Mouse (Mus musculus) heart, embryonic 14.5 days (tissue): ENCODE data around the gene Padi1. TPM values are rescaled to one million over a fixed set of nuclear protein-coding genes. Genes with fewer than 3 reads are reported as not detected.

Experiments
- ATAC-seq: fragments of 200-750 bp; cut with Nextera tagmentation; 2 replicates; pipeline ENCODE4 v1.8.0; 2017; ENCODE audit warnings: low read depth, moderate TSS enrichment; ENCODE audit not compliant: insufficient number of reproducible peaks, insufficient read depth, low FRiP score
- H3K27ac ChIP-seq, 2 experiments: fragments of 200-500 bp in 1 of 2; fragments of 300-500 bp in 1 of 2; sonication (generic) in 1 of 2; replicated peaks in 1 of 2; 2 replicates each; pipeline ENCODE4 v1.5.1; 2012 to 2014; ENCODE audit warnings: low read depth in 2 of 2, low read length in 2 of 2, control low read depth in 1 of 2, mild to moderate bottlenecking in 1 of 2, mixed read lengths in 1 of 2; ENCODE audit not compliant: control insufficient read depth in 1 of 2, insufficient read depth in 1 of 2
- H3K27me3 ChIP-seq: fragments of 300-500 bp; sonication (generic); 2 replicates; pipeline ENCODE4 v1.6.1; 2014; ENCODE audit warnings: mild to moderate bottlenecking, low read length, control low read depth; ENCODE audit not compliant: control insufficient read depth, insufficient read depth
- H3K36me3 ChIP-seq: fragments of 300-500 bp; sonication (generic); 2 replicates; pipeline ENCODE4 v1.6.1; 2014; ENCODE audit warnings: mild to moderate bottlenecking, control low read depth, low read length, mixed read lengths; ENCODE audit not compliant: control insufficient read depth, insufficient read depth
- H3K4me1 ChIP-seq, 2 experiments: fragments of 200-500 bp in 1 of 2; fragments of 300-500 bp in 1 of 2; sonication (generic) in 1 of 2; 2 replicates each; pipeline ENCODE4 v1.6.1; 2012 to 2014; ENCODE audit warnings: low read length in 2 of 2, control low read depth in 1 of 2, mixed read lengths in 1 of 2; ENCODE audit not compliant: control insufficient read depth in 2 of 2, insufficient read depth in 2 of 2
- H3K4me2 ChIP-seq: fragments of 300-500 bp; sonication (generic); 2 replicates; pipeline ENCODE4 v1.6.1; 2014; ENCODE audit warnings: mild to moderate bottlenecking, low read length
- H3K4me3 ChIP-seq, 2 experiments: fragments of 200-500 bp in 1 of 2; fragments of 300-500 bp in 1 of 2; sonication (generic) in 1 of 2; 2 replicates each; pipeline ENCODE4 v1.5.1; 2012 to 2014; ENCODE audit warnings: low read length in 2 of 2, mild to moderate bottlenecking in 2 of 2, control low read depth in 1 of 2, low read depth in 1 of 2, moderate library complexity in 1 of 2; ENCODE audit not compliant: control insufficient read depth in 1 of 2, insufficient read depth in 1 of 2
- H3K9ac ChIP-seq: fragments of 300-500 bp; sonication (generic); 2 replicates; pipeline ENCODE4 v1.6.1; 2014; ENCODE audit warnings: mild to moderate bottlenecking, low read length
- H3K9me3 ChIP-seq: fragments of 300-500 bp; sonication (generic); 2 replicates; pipeline ENCODE4 v1.6.1; 2016; ENCODE audit warnings: low read length, control low read depth; ENCODE audit not compliant: control insufficient read depth
- WGBS: fragments of 180-500 bp; shearing (Covaris S2); extraction: QIAGEN DNeasy Blood & Tissue Kit; methylation state at CpG from one replicate; pipeline ENCODE4 v1.1.7; 2014; 5-methylcytosine and 5-hydroxymethylcytosine counted together
- polyA plus RNA-seq: library from polyadenylated mRNA; unstranded; fragments of >200 nt; fragmentation: Nextera tagmentation; extraction: Ambion mirVana; gene quantifications from 2 replicates; pipeline ENCODE4 v1.2.1, GENCODE M21; 2014

Gene Padi1
- polyA plus RNA-seq, 1 experiment from 2014 or later: 0.09 TPM

GRCm38 (mm10) chr4:140821988-140822387, 23.6 kb downstream of the Padi1 start:
- H3K27me3 ChIP-seq: no peaks in the 10 kb centered on the region
- no peak overlapping the region for H3K4me2 ChIP-seq
- no peak overlapping the region for H3K4me3 ChIP-seq
- ATAC-seq: no peak
- H3K27ac ChIP-seq: no peak overlapping the region
- H3K4me1 ChIP-seq: peaks cover 0 to 1% of the 10 kb centered on the region in 2 experiments; a peak in 2 of 4 replicates
- WGBS: 63% methylated on average over 5 of the region's 5 CpGs
- no peak overlapping the region for H3K9ac ChIP-seq
- no peaks in the 10 kb centered on the region for H3K36me3 ChIP-seq
- peaks cover 22% of the 10 kb centered on the region for H3K9me3 ChIP-seq

GRCm38 (mm10) chr4:140817413-140817812, 28.2 kb downstream of the Padi1 start:
- H3K9me3 ChIP-seq: peaks cover under 1% of the 10 kb centered on the region
- no peak overlapping the region for H3K27ac ChIP-seq
- no peak overlapping the region for H3K9ac ChIP-seq
- H3K4me3 ChIP-seq: no peak overlapping the region
- no peaks in the 10 kb centered on the region for H3K36me3 ChIP-seq
- H3K27me3 ChIP-seq: no peaks in the 10 kb centered on the region
- ATAC-seq: no peak
- H3K4me1 ChIP-seq: peaks cover 31 to 35% of the 10 kb centered on the region in 2 experiments
- 93% methylated on average over 8 of the region's 8 CpGs for WGBS
- no peak overlapping the region for H3K4me2 ChIP-seq

GRCm38 (mm10) chr4:140815996-140816917, 29.3 kb downstream of the Padi1 start:
- Histone ChIP-seq H3K9ac (no peak overlapping the region), H3K4me3 (no peak overlapping the region), H3K9me3 (no peaks in the 10 kb centered on the region), H3K4me2 (no peak overlapping the region), H3K36me3 (no peaks in the 10 kb centered on the region), H3K27me3 (no peaks in the 10 kb centered on the region), H3K27ac (peak overlapping the region in 1 of 2 experiments; percentile 31; a peak in 2 of 4 replicates), H3K4me1 (peaks cover 43 to 44% of the 10 kb centered on the region in 2 experiments)
- ATAC-seq: no peak
- 23% methylated on average over 10 of the region's 10 CpGs for WGBS

- no peaks in the 10 kb centered on the region for H3K27me3 ChIP-seq
- H3K4me2 ChIP-seq: no peak overlapping the region
- H3K4me3 ChIP-seq: no peak overlapping the region
- 54% methylated on average over 5 of the region's 5 CpGs for WGBS
- no peaks in the 10 kb centered on the region for H3K36me3 ChIP-seq
- H3K9me3 ChIP-seq: no peaks in the 10 kb centered on the region
- no peak overlapping the region for H3K9ac ChIP-seq
- H3K27ac ChIP-seq: no peak overlapping the region
- H3K4me1 ChIP-seq: peaks cover 43 to 44% of the 10 kb centered on the region in 2 experiments
- no peak for ATAC-seq
Measured at GRCm38 (mm10) chr4:140815496-140815895, 30.1 kb downstream of the Padi1 start.

GRCm38 (mm10) chr4:140814241-140815225, 31.0 kb downstream of the Padi1 start:
- Histone ChIP-seq H3K4me3 (peak overlapping the region; percentile 38 to 50), H3K27ac (peak overlapping the region in 1 of 2 experiments; percentile 46; a peak in 2 of 4 replicates), H3K9ac (peak overlapping the region; percentile 64), H3K4me2 (peak overlapping the region; percentile 64), H3K4me1 (peaks cover 43 to 44% of the 10 kb centered on the region in 2 experiments), H3K27me3 (no peaks in the 10 kb centered on the region), H3K36me3 (no peaks in the 10 kb centered on the region), H3K9me3 (no peaks in the 10 kb centered on the region)
- 24% methylated on average over 36 of the region's 36 CpGs for WGBS
- ATAC-seq: no peak

GRCm38 (mm10) chr4:140813358-140814185, 32.0 kb downstream of the Padi1 start:
- Histone ChIP-seq H3K4me2 (peak overlapping the region; percentile 64), H3K9me3 (no peaks in the 10 kb centered on the region), H3K27me3 (no peaks in the 10 kb centered on the region), H3K36me3 (no peaks in the 10 kb centered on the region), H3K27ac (peak overlapping the region in 1 of 2 experiments; percentile 28; a peak in 1 of 4 replicates), H3K4me3 (peak overlapping the region; percentile 38 to 50; a peak in 2 of 4 replicates), H3K4me1 (peaks cover 51 to 52% of the 10 kb centered on the region in 2 experiments), H3K9ac (no peak overlapping the region)
- ATAC-seq: no peak
- 46% methylated on average over 13 of the region's 13 CpGs for WGBS
